Mouse (Mus musculus) MEL (cell line): ENCODE data around the gene Pak2. TPM values are rescaled to one million over a fixed set of nuclear protein-coding genes. Genes with fewer than 3 reads are reported as not detected.
"Not testable (repeated sequence)": the region's sequence is repeated elsewhere in the genome, so short reads cannot be mapped to it uniquely, and the experiment has no call there.

Experiments
- DNase-seq: peaks from one replicate; pipeline ENCODE4 v3.0.0; 2011; ENCODE audit warnings: low read depth, low spot score
- H3K27ac ChIP-seq: 2 replicates; pipeline ENCODE4 v1.5.1; 2012; ENCODE audit warnings: low read depth, mild to moderate bottlenecking, control low read depth, low read length, moderate library complexity; ENCODE audit not compliant: control insufficient read depth
- H3K27me3 ChIP-seq, 2 experiments: fragments of 150-350 bp in 1 of 2; sonication (generic) in 1 of 2; 2 replicates each; pipeline ENCODE4 v1.6.1; 2012; ENCODE audit warnings: low read length in 2 of 2, mild to moderate bottlenecking in 2 of 2, improper control_type of control experiment in 1 of 2, moderate library complexity in 1 of 2; ENCODE audit not compliant: insufficient read depth in 2 of 2, control insufficient read depth in 1 of 2
- H3K36me3 ChIP-seq, 2 experiments: 2 replicates each; pipeline ENCODE4 v1.6.1; 2012 to 2014; ENCODE audit warnings: low read length in 2 of 2, improper control_type of control experiment in 1 of 2, inconsistent platforms in 1 of 2, mild to moderate bottlenecking in 1 of 2; ENCODE audit not compliant: insufficient read depth in 2 of 2, control insufficient read depth in 1 of 2
- H3K4me1 ChIP-seq, 2 experiments: fragments of 150-350 bp in 1 of 2; sonication (generic) in 1 of 2; 2 replicates each; pipeline ENCODE4 v1.6.1; 2012; ENCODE audit warnings: low read length in 2 of 2, improper control_type of control experiment in 1 of 2, mild to moderate bottlenecking in 1 of 2; ENCODE audit not compliant: insufficient read depth in 2 of 2, control insufficient read depth in 1 of 2
- H3K4me3 ChIP-seq, 2 experiments: fragments of 150-350 bp in 1 of 2; sonication (generic) in 1 of 2; 2 replicates each; pipeline ENCODE4 v1.5.1; 2012; ENCODE audit warnings: low read depth in 2 of 2, low read length in 2 of 2, mild to moderate bottlenecking in 2 of 2, moderate library complexity in 2 of 2, control low read depth in 1 of 2, improper control_type of control experiment in 1 of 2; ENCODE audit not compliant: control insufficient read depth in 1 of 2, insufficient read depth in 1 of 2
- H3K79me2 ChIP-seq: 2 replicates; pipeline ENCODE4 v1.6.1; 2012; ENCODE audit warnings: mild to moderate bottlenecking, low read length, moderate library complexity; ENCODE audit not compliant: control insufficient read depth, poor library complexity, insufficient read depth
- H3K9ac ChIP-seq: 2 replicates; pipeline ENCODE4 v1.6.1; 2012; ENCODE audit warnings: low read depth, mild to moderate bottlenecking, control low read depth, low read length, moderate library complexity; ENCODE audit not compliant: control insufficient read depth, poor library complexity, severe bottlenecking
- H3K9me3 ChIP-seq: fragments of 150-350 bp; sonication (generic); replicated peaks from 2 replicates; pipeline ENCODE4 v1.6.1; 2012; ENCODE audit warnings: mild to moderate bottlenecking, low read length, improper control_type of control experiment, moderate library complexity; ENCODE audit not compliant: insufficient read depth
- CHD1 ChIP-seq: IDR thresholded peaks from 2 replicates; pipeline ENCODE4 v1.6.1; 2012; ENCODE audit warnings: low read depth, mild to moderate bottlenecking, inconsistent platforms, low read length, improper control_type of control experiment
- CHD2 ChIP-seq: IDR thresholded peaks from 2 replicates; pipeline ENCODE4 v1.6.1; 2011; ENCODE audit warnings: low read length, improper control_type of control experiment
- CTCF ChIP-seq, 3 experiments: IDR thresholded peaks in 2 of 3; conservative IDR thresholded peaks in 1 of 3; 2 replicates each; pipeline ENCODE4 v1.5.1; 2011 to 2012; ENCODE audit warnings: low read length in 3 of 3, low read depth in 2 of 3, mild to moderate bottlenecking in 2 of 3, improper control_type of control experiment in 1 of 3, inconsistent platforms in 1 of 3, mixed read lengths in 1 of 3, moderate library complexity in 1 of 3; ENCODE audit not compliant: control insufficient read depth in 1 of 3, insufficient read depth in 1 of 3, poor library complexity in 1 of 3, severe bottlenecking in 1 of 3
- E2F4 ChIP-seq: IDR thresholded peaks from 2 replicates; pipeline ENCODE4 v1.6.1; 2011; ENCODE audit warnings: low read depth, low read length, improper control_type of control experiment, borderline replicate concordance
- ELF1 ChIP-seq: IDR thresholded peaks from 2 replicates; pipeline ENCODE4 v1.6.1; 2014; ENCODE audit warnings: low read depth, mild to moderate bottlenecking, inconsistent platforms, low read length, improper control_type of control experiment, moderate library complexity
- EP300 ChIP-seq, 2 experiments: IDR thresholded peaks; 2 replicates each; pipeline ENCODE4 v1.6.1; 2011; ENCODE audit warnings: improper control_type of control experiment in 2 of 2, low read length in 2 of 2, low read depth in 1 of 2, mild to moderate bottlenecking in 1 of 2
- ETS1 ChIP-seq: IDR thresholded peaks from 2 replicates; pipeline ENCODE4 v1.6.1; 2012; ENCODE audit warnings: low read depth, mild to moderate bottlenecking, inconsistent platforms, low read length, improper control_type of control experiment, moderate library complexity
- GABPA ChIP-seq: IDR thresholded peaks from 2 replicates; pipeline ENCODE4 v1.6.1; 2012; ENCODE audit warnings: low read depth, mild to moderate bottlenecking, inconsistent platforms, low read length, improper control_type of control experiment, moderate library complexity
- GATA1 ChIP-seq: IDR thresholded peaks from 2 replicates; pipeline ENCODE4 v1.6.1; 2011; ENCODE audit warnings: low read depth, low read length, improper control_type of control experiment
- JUND ChIP-seq: IDR thresholded peaks from 2 replicates; pipeline ENCODE4 v1.6.1; 2011; ENCODE audit warnings: low read depth, mild to moderate bottlenecking, improper control_type of control experiment, low read length
- MAZ ChIP-seq: IDR thresholded peaks from 2 replicates; pipeline ENCODE4 v1.6.1; 2012; ENCODE audit warnings: low read depth, mild to moderate bottlenecking, inconsistent platforms, low read length, improper control_type of control experiment
- MEF2A ChIP-seq: IDR thresholded peaks from 2 replicates; pipeline ENCODE4 v1.6.1; 2014; ENCODE audit warnings: low read depth, mild to moderate bottlenecking, inconsistent platforms, low read length, improper control_type of control experiment; ENCODE audit not compliant: poor library complexity, insufficient replicate concordance, severe bottlenecking; ENCODE audit errors: extremely low read depth
- NELFE ChIP-seq: IDR thresholded peaks from 2 replicates; pipeline ENCODE4 v1.6.1; 2011; ENCODE audit warnings: low read depth, low read length, improper control_type of control experiment
- POLR2A ChIP-seq, 2 experiments: IDR thresholded peaks; 2 replicates each; pipeline ENCODE4 v1.6.1; 2011 to 2012; ENCODE audit warnings: low read length in 2 of 2, mild to moderate bottlenecking in 2 of 2, control low read depth in 1 of 2, improper control_type of control experiment in 1 of 2, low read depth in 1 of 2, moderate library complexity in 1 of 2; ENCODE audit not compliant: control insufficient read depth in 1 of 2, insufficient read depth in 1 of 2, poor library complexity in 1 of 2
- POLR2AphosphoS5 ChIP-seq: IDR thresholded peaks from 2 replicates; pipeline ENCODE4 v1.6.1; 2012; ENCODE audit warnings: low read depth, borderline replicate concordance, mild to moderate bottlenecking, inconsistent platforms, low read length, moderate library complexity, mixed read lengths
- SIN3A ChIP-seq: IDR thresholded peaks from 2 replicates; pipeline ENCODE4 v1.6.1; 2012; ENCODE audit warnings: low read length, improper control_type of control experiment, inconsistent platforms
- TAL1 ChIP-seq: IDR thresholded peaks from 2 replicates; pipeline ENCODE4 v1.6.1; 2012; ENCODE audit warnings: mild to moderate bottlenecking, inconsistent platforms, low read length, moderate library complexity, mixed read lengths
- TCF12 ChIP-seq: IDR thresholded peaks from 2 replicates; pipeline ENCODE4 v1.6.1; 2014; ENCODE audit warnings: low read depth, mild to moderate bottlenecking, inconsistent platforms, low read length, improper control_type of control experiment, moderate library complexity
- UBTF ChIP-seq: IDR thresholded peaks from 2 replicates; pipeline ENCODE4 v1.6.1; 2012; ENCODE audit warnings: low read depth, mild to moderate bottlenecking, inconsistent platforms, low read length, improper control_type of control experiment, moderate library complexity, borderline replicate concordance; ENCODE audit not compliant: insufficient read depth
- USF1 ChIP-seq: IDR thresholded peaks from 2 replicates; pipeline ENCODE4 v1.6.1; 2014; ENCODE audit warnings: low read depth, mild to moderate bottlenecking, inconsistent platforms, low read length, improper control_type of control experiment, moderate library complexity
- ZMIZ1 ChIP-seq: IDR thresholded peaks from 2 replicates; pipeline ENCODE4 v1.6.1; 2012; ENCODE audit warnings: low read depth, mild to moderate bottlenecking, inconsistent platforms, low read length, improper control_type of control experiment, moderate library complexity
- ZNF384 ChIP-seq: IDR thresholded peaks from 2 replicates; pipeline ENCODE4 v1.6.1; 2012; ENCODE audit warnings: low read depth, mild to moderate bottlenecking, inconsistent platforms, low read length, improper control_type of control experiment
- polyA plus RNA-seq, 2 experiments: library from polyadenylated mRNA; stranded (reverse) in 1 of 2; unstranded in 1 of 2; fragments of >175 nt in 1 of 2; fragments of >200 nt in 1 of 2; gene quantifications; 2 replicates each; pipeline versions ENCODE4 v1.2.1 to v1.2.4; 2012; ENCODE audit warnings: low replicate concordance in 2 of 2, low read depth in 1 of 2; ENCODE audit not compliant: insufficient read length in 2 of 2, insufficient read depth in 1 of 2, missing spikeins in 1 of 2
- total RNA-seq: library from RNA; depleted of rRNA; stranded (reverse); fragments of 300-350 nt; gene quantifications from 2 replicates; pipeline ENCODE4 v1.2.3, GENCODE M21; 2012

The Pak2 gene
- total and polyA plus RNA-seq, 3 experiments, result 23.0 to 67.2 (median 34.1) TPM

DNA sequence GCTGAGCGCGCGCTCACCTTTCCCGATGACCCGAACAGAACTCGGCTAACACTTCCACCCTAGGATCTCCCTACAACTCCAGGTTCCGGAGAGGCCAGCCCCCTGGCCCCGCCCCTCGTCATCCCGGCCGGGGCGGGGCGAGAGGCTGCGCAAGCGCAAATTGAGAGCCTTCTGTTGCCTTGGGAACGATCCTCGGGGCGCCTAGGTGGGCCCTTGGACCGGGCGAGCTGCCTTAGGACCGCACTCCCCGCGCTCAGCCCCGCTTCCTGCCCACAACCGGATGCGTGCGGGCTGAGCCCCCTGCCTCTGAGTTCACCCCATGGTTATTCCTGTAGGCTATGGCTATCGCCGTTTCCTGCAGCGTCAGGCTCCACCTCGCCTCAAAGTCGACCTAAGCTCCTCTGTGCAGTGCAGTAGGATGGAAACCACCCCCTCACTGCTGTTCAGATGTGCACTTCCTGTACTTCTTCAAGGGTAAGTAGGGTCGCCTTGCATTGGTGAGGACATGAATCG lies 20.6 kb upstream of the Pak2 start, which contains the start of the genes Pigx and Cep19 (continued):
- TF ChIP-seq CHD2, result no peak
- peak; percentile 78 for TF ChIP-seq NELFE
- no peak for TF ChIP-seq MEF2A
- peak; percentile 84 for TF ChIP-seq SIN3A
- no peak for TF ChIP-seq UBTF
- TF ChIP-seq CHD1, result no peak
- TF ChIP-seq ZMIZ1, result peak; percentile 55; the same call in 1 of the 2 replicates
- TF ChIP-seq GABPA, result no peak
- TF ChIP-seq ETS1, result no peak
- no peak for TF ChIP-seq TAL1
- no peak for TF ChIP-seq POLR2AphosphoS5
- peak; percentile 29; the same call in 1 of the 2 replicates for TF ChIP-seq ELF1
- no peak for TF ChIP-seq USF1
- no peak for TF ChIP-seq EP300 (IDR thresholded peaks at IDR 0.05; ENCODE audit: low read depth in 1 of 2, low read length in 2 of 2)
- peak; percentile 56; the same call in 1 of the 2 replicates for TF ChIP-seq MAZ
- no peak for TF ChIP-seq GATA1
- no peak for TF ChIP-seq ZNF384
- no peak for TF ChIP-seq JUND
- no peak for TF ChIP-seq CTCF (IDR thresholded peaks at IDR 0.05 in 2 of 3, conservative IDR thresholded peaks at IDR 0.05 in 1 of 3; ENCODE audit: control insufficient read depth in 1 of 3, insufficient read depth in 1 of 3, low read depth in 2 of 3, low read length in 3 of 3, poor library complexity in 1 of 3, severe bottlenecking in 1 of 3)

GRCm38 (mm10) chr16:32098897-32099637 lies 19.9 kb upstream of the Pak2 start:
- peaks cover 6% of the 10 kb centered on the region for H3K79me2 ChIP-seq
- DNase-seq, result no peak
- peak overlapping the region; percentile 81 to 87 for H3K4me3 ChIP-seq
- 0 out of 2 replicates have a peak, but pooled peaks have one; percentile 7 for TF ChIP-seq TCF12
- no peak for TF ChIP-seq POLR2A (IDR thresholded peaks at IDR 0.05; ENCODE audit: control insufficient read depth in 1 of 2, insufficient read depth in 1 of 2, low read depth in 1 of 2, low read length in 2 of 2, poor library complexity in 1 of 2)
- no peak for TF ChIP-seq E2F4
- TF ChIP-seq, all 39 proteins: peak for 1
- Histone ChIP-seq H3K9me3 (no peaks in the 10 kb centered on the region), H3K27ac (0 out of 2 replicates have a peak overlapping the region, but pooled peaks have one; percentile 22), H3K36me3 (peaks cover 0 to 9% of the 10 kb centered on the region in 2 experiments; a peak in 2 of 4 replicates), H3K27me3 (no peaks in the 10 kb centered on the region), H3K9ac (peak overlapping the region; percentile 87), H3K4me1 (no peaks in the 10 kb centered on the region; a peak in 2 of 4 replicates)

DNA sequence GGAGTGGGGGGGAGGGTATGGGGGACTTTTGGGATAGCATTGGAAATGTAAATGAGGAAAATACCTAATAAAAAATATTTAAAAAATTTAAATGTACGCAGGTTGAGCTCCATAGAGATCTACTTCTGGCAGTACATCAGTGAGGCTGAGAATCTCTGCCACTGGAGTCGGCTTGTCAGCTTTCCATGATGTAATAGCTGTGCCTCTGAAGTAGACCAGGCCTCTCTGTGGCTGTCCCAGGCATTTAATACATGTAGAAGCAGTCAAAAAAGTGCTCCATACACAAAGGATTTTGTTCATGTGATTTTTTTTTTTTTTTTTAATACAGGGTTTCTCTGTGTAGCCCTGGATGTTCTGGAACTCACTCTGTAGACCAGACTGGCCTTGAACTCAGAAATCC lies 18.6 kb upstream of the Pak2 start:
- not testable (repeated sequence) for DNase-seq, H3K4me1 ChIP-seq, H3K79me2 ChIP-seq, H3K9ac ChIP-seq, H3K27ac ChIP-seq, H3K27me3 ChIP-seq, H3K36me3 ChIP-seq, H3K9me3 ChIP-seq, H3K4me3 ChIP-seq
